Mouse (Mus musculus): ENCODE measurements around the gene Spata46. TPM values are rescaled to one million over a fixed set of nuclear protein-coding genes. Genes with fewer than 3 reads are reported as not detected.
A peak's percentile ranks its signal among the peaks of the same experiment; 100 is the strongest.

Gene Spata46
- polyA plus RNA-seq (2016; fragmentation: Nextera tagmentation; extraction: Ambion mirVana) = 0.94 and 1.5 TPM in 2 replicates

GRCm38 (mm10) chr1:170308503-170308902 is at the start of gene Spata46:
Gene Spata46 (plus strand): TSS chr1:170308803.
- 92% methylated on average over 4 of the region's 4 CpGs for WGBS
- Histone ChIP-seq H3K4me3 (no peak within 1 kb of the TSS), H3K9me3 (no peaks in the 10 kb centered on the region), H3K27ac (replicated peaks) (no peak within 1 kb of the TSS), H3K27me3 (replicated peaks; ENCODE audit: low read depth, poor library complexity, severe bottlenecking) (no peaks in the 10 kb centered on the region), H3K36me3 (replicated peaks) (no peaks in the 10 kb centered on the region), H3K4me1 (peaks cover 16% of the 10 kb centered on the region)
- DNase-seq (ENCODE audit: low spot score) = no peak

DNA sequence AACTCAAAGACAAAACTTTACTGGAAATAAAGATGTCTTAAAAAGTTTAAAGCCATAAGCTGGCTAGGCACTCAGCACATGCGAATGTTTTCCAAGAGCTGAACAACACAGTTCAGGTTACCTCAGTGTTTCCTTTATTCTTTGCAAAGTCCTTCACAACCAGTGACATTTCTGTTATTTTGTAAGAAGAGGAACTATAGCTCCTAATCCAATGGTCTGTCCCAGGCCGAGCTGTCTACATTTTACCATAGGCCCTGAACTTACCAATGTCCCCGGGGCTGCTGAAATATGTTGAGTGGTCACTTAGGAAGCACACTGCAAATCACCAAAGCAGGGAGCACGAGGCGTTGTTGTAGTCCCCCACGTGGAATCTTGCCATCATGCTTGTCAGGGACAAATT is 38.3 kb upstream of the Spata46 start:
- no peaks in the 10 kb centered on the region for H3K36me3 ChIP-seq (replicated peaks)
- 79% methylated on average over 6 of the region's 6 CpGs for WGBS
- H3K4me3 ChIP-seq = no peak overlapping the region
- DNase-seq (ENCODE audit: low spot score) = no peak
- H3K4me1 ChIP-seq = no peaks in the 10 kb centered on the region
- H3K27ac ChIP-seq (replicated peaks) = no peak overlapping the region
- no peaks in the 10 kb centered on the region for H3K27me3 ChIP-seq (replicated peaks; ENCODE audit: low read depth, poor library complexity, severe bottlenecking)
- H3K9me3 ChIP-seq = peaks cover 8% of the 10 kb centered on the region; the same call in 1 of the 2 replicates

DNA sequence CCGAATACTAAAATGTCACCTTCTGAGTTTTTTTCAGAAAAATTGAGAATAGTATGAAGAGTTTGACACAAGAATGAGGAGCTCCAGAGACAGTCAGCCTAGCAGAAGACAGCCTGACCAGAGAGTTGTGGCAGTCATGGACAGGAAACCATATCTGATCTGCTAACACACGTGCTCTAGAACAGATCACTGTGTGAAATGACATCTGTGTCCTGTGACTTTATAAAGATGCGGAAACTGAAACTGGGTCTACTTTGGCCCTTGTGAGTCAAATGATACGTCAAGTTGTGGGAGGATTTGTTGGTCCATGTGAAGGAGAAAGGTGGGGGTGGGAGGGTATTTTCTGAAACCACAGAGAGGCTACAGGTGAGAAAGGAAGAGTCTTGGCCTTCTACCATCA is 37.9 kb upstream of the Spata46 start:
- DNase-seq (ENCODE audit: low spot score) = no peak
- no peak overlapping the region for H3K4me3 ChIP-seq
- peaks cover 8% of the 10 kb centered on the region; the same call in 1 of the 2 replicates for H3K9me3 ChIP-seq
- H3K27ac ChIP-seq (replicated peaks) = no peak overlapping the region
- no peaks in the 10 kb centered on the region for H3K4me1 ChIP-seq
- WGBS = 87% methylated on average over 4 of the region's 4 CpGs
- H3K27me3 ChIP-seq (replicated peaks; ENCODE audit: low read depth, poor library complexity, severe bottlenecking) = no peaks in the 10 kb centered on the region
- no peaks in the 10 kb centered on the region for H3K36me3 ChIP-seq (replicated peaks)

DNA sequence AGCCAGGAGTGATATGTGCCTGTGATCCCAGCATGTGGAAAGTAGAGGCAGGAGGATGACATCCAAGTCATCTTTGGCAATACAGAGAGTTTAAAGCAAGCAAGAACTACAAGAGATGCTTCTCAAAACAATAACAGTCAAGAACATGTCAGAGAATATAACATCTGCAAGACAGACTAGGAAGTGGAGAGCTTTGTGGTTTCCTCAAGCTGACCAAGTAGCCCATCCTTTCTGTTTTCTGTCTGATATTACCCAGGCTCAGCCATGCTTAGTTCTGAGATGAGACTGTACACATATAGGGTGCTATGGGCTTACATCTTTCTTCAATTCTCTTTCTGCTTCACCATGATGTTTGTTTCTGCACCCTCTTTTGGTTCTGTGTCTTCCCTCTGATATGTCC is 35.4 kb upstream of the Spata46 start:
- Histone ChIP-seq H3K27me3 (replicated peaks; ENCODE audit: low read depth, poor library complexity, severe bottlenecking) (no peaks in the 10 kb centered on the region), H3K9me3 (no peaks in the 10 kb centered on the region), H3K4me1 (no peaks in the 10 kb centered on the region), H3K4me3 (no peak overlapping the region), H3K36me3 (replicated peaks) (no peaks in the 10 kb centered on the region), H3K27ac (replicated peaks) (no peak overlapping the region)
- no peak for DNase-seq (ENCODE audit: low spot score)

- Histone ChIP-seq H3K9me3 (no peaks in the 10 kb centered on the region), H3K27ac (replicated peaks) (no peak within 1 kb of the TSS), H3K36me3 (replicated peaks) (no peaks in the 10 kb centered on the region), H3K4me3 (no peak within 1 kb of the TSS), H3K27me3 (replicated peaks; ENCODE audit: low read depth, poor library complexity, severe bottlenecking) (no peaks in the 10 kb centered on the region), H3K4me1 (no peaks in the 10 kb centered on the region)
- WGBS = 79% methylated on average over 3 of the region's 3 CpGs
- DNase-seq (ENCODE audit: low spot score) = no peak
These were observed 31.6 kb upstream of the Spata46 start, which contains the start of gene Sh2d1b1 for GRCm38 (mm10) chr1:170277016-170277415. Gene Sh2d1b1 (plus strand): TSS chr1:170277320.

DNA sequence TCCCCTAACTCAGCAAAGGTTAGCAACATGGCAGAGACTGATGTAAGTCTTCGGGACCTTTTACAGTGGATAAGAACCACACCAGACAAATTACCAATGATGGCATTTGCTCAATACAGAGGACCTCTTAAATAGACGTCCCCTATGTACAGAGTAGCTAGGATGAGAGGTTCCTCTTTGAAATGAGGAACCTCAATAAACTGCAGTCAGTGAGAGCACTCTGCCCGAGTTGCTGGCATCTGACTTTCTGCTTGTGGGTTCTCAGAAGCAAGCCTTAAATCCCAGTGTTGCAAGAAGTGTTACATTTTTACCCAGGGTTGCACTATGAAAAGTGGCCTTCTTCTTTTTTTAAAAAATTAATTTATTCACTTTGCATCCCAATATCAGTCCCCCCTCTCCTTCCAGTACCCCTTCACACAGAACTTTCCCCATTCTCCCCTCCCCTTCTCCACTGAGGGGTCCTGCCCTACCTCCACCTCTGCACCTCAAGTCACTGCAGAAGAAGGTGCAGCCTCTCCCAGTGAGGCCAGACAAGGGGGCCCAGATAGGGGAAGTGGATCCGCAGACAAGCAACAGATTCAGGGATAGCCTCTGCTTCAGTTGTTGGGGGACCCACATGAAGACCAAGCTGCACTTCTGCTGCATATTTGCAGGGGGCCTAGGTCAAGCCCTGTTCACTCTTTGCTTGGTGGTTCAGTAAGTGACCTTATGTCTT is 26.0 kb upstream of the Spata46 start:
- Histone ChIP-seq H3K36me3 (replicated peaks) (no peaks in the 10 kb centered on the region), H3K27me3 (replicated peaks; ENCODE audit: low read depth, poor library complexity, severe bottlenecking) (no peaks in the 10 kb centered on the region), H3K27ac (replicated peaks) (no peak overlapping the region), H3K9me3 (no peaks in the 10 kb centered on the region), H3K4me3 (no peak overlapping the region), H3K4me1 (no peaks in the 10 kb centered on the region)
- no peak for DNase-seq (ENCODE audit: low spot score)
- WGBS = 81% methylated on average over 4 of the region's 4 CpGs

GRCm38 (mm10) chr1:170292239-170292951 is 16.2 kb upstream of the Spata46 start:
- H3K36me3 ChIP-seq (replicated peaks) = no peaks in the 10 kb centered on the region
- H3K4me1 ChIP-seq = no peaks in the 10 kb centered on the region
- H3K27ac ChIP-seq (replicated peaks) = no peak overlapping the region
- H3K9me3 ChIP-seq = no peaks in the 10 kb centered on the region
- 43% methylated on average over 9 of the region's 9 CpGs for WGBS
- H3K27me3 ChIP-seq (replicated peaks; ENCODE audit: low read depth, poor library complexity, severe bottlenecking) = no peaks in the 10 kb centered on the region
- no peak overlapping the region for H3K4me3 ChIP-seq
- peak; percentile 48 for DNase-seq (ENCODE audit: low spot score)

DNA sequence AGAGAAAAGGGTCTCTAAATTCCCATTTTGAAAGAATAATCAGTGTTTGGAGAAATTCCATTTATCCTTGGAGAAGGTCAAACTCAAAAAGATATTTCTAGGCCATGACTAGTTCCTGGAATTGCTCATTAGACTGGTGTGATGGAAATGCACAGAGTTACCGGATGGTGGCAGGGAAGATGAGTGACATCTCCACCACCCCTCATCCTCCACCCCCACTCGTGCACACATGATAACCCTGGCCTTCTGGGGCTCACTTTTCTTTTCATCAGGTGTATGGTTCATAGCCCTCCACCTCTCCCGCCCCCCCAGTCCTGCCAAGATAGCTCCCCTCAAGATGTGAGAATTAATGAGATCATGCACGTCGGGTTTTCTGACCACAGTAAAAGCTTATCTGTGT is 15.3 kb upstream of the Spata46 start:
- no peaks in the 10 kb centered on the region for H3K9me3 ChIP-seq
- WGBS = 83% methylated on average over 5 of the region's 5 CpGs
- H3K4me1 ChIP-seq = no peaks in the 10 kb centered on the region
- no peak overlapping the region for H3K27ac ChIP-seq (replicated peaks)
- H3K4me3 ChIP-seq = no peak overlapping the region
- DNase-seq (ENCODE audit: low spot score) = no peak
- no peaks in the 10 kb centered on the region for H3K27me3 ChIP-seq (replicated peaks; ENCODE audit: low read depth, poor library complexity, severe bottlenecking)
- no peaks in the 10 kb centered on the region for H3K36me3 ChIP-seq (replicated peaks)

DNA sequence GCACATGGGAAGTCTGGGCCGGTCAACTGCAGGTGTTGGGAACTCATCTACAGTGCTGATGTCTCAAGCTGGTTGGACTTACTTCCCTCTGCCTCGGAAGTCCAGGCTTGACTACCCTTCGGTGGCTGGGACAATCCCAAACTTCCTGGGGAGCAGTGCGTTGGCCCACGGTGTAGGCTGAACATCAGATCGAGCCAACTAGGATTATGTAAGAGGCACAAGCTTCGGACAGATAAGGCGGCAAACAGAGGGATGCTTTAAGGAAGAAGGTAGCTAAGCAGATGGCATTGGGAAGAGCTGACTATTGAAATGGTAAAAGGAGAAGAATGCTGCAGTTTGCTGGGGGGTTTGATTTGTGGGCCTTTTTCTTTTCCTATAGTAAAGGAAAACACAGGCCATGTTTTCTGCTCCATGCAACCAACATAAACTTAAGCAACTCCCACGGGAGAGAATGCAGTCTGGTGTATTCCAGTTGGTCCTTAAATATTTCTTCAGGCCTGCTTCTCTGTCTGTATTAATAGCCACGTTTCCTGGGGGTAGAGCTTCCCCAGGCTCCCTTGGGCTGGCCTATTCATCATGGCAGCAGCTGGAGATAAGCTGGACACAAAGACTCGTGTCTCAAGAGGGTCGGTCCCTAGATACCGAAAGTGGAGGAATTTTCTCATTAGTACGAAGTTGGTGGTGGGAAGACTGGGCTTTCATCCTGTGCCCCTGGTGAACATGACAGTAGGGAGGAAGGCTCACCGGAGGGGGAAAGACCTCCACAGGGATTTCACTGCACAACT is 13.6 kb upstream of the Spata46 start:
- H3K9me3 ChIP-seq = no peaks in the 10 kb centered on the region
- no peak overlapping the region for H3K4me3 ChIP-seq
- DNase-seq (ENCODE audit: low spot score) = no peak
- H3K27me3 ChIP-seq (replicated peaks; ENCODE audit: low read depth, poor library complexity, severe bottlenecking) = no peaks in the 10 kb centered on the region
- H3K27ac ChIP-seq (replicated peaks) = no peak overlapping the region
- H3K4me1 ChIP-seq = no peaks in the 10 kb centered on the region
- no peaks in the 10 kb centered on the region for H3K36me3 ChIP-seq (replicated peaks)
- 82% methylated on average over 15 of the region's 15 CpGs for WGBS

GRCm38 (mm10) chr1:170299496-170299895 is 9.1 kb upstream of the Spata46 start:
- no peak for DNase-seq (ENCODE audit: low spot score)
- Histone ChIP-seq H3K4me3 (no peak overlapping the region), H3K27me3 (replicated peaks; ENCODE audit: low read depth, poor library complexity, severe bottlenecking) (no peaks in the 10 kb centered on the region), H3K27ac (replicated peaks) (no peak overlapping the region), H3K9me3 (no peaks in the 10 kb centered on the region), H3K4me1 (peaks cover 5% of the 10 kb centered on the region; the same call in 1 of the 2 replicates), H3K36me3 (replicated peaks) (no peaks in the 10 kb centered on the region)
- WGBS = 69% methylated on average over 4 of the region's 4 CpGs

GRCm38 (mm10) chr1:170301686-170302085 is 6.9 kb upstream of the Spata46 start:
- DNase-seq (ENCODE audit: low spot score) = no peak
- H3K9me3 ChIP-seq = no peaks in the 10 kb centered on the region
- H3K4me3 ChIP-seq = no peak overlapping the region
- H3K4me1 ChIP-seq = peaks cover 5% of the 10 kb centered on the region; the same call in 1 of the 2 replicates
- H3K36me3 ChIP-seq (replicated peaks) = no peaks in the 10 kb centered on the region
- no peaks in the 10 kb centered on the region for H3K27me3 ChIP-seq (replicated peaks; ENCODE audit: low read depth, poor library complexity, severe bottlenecking)
- whole genome bisulfite sequencing = 92% methylated on average over 9 of the region's 9 CpGs
- no peak overlapping the region for H3K27ac ChIP-seq (replicated peaks)

DNA sequence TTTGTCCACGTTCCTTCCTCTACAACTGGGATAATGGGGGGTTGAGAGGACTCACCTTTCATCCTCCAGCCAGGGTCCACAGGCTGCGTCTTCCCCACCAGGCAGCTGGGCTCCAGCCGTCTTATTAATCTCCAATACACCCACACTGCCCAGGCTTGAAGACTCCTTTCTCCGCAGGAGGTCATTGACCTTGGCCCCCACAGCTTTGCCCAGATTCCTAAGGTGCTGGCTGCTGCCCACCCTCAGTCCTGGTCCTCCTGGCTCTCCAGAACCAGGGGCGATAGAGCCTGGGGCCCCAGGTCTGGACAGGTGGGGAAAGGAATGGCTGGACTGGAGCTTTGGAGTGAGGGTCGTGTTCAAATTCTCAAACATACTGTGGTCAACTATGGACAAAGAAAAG is 6.1 kb upstream of the Spata46 start:
- no peak for DNase-seq (ENCODE audit: low spot score)
- 75% methylated on average over 6 of the region's 6 CpGs for WGBS
- Histone ChIP-seq H3K9me3 (no peaks in the 10 kb centered on the region), H3K36me3 (replicated peaks) (no peaks in the 10 kb centered on the region), H3K4me1 (peaks cover 5% of the 10 kb centered on the region; the same call in 1 of the 2 replicates), H3K27ac (replicated peaks) (no peak overlapping the region), H3K27me3 (replicated peaks; ENCODE audit: low read depth, poor library complexity, severe bottlenecking) (no peaks in the 10 kb centered on the region), H3K4me3 (no peak overlapping the region)
